Mouse (Mus musculus) heart, embryonic 11.5 days (tissue): ENCODE results near the gene Casp7. TPM values are rescaled to one million over a fixed set of nuclear protein-coding genes. Genes with fewer than 3 reads are reported as not detected.
A peak's percentile ranks its signal among the peaks of the same experiment; 100 is the strongest.

Experiments
- ATAC-seq: fragments of 200-750 bp; cut with Nextera tagmentation; replicated peaks from 2 replicates; pipeline ENCODE4 v1.8.0; 2017; ENCODE audit warnings: moderate library complexity; ENCODE audit not compliant: insufficient number of reproducible peaks, low FRiP score, low TSS enrichment
- H3K27ac ChIP-seq: fragments of 300-500 bp; sonication (generic); 2 replicates; pipeline ENCODE4 v1.5.1; 2014; ENCODE audit warnings: mild to moderate bottlenecking, low read depth, low read length
- H3K27me3 ChIP-seq: fragments of 300-500 bp; sonication (generic); 2 replicates; pipeline ENCODE4 v1.6.1; 2014; ENCODE audit warnings: mild to moderate bottlenecking, low read length, mixed read lengths; ENCODE audit not compliant: control insufficient read depth, insufficient read depth
- H3K36me3 ChIP-seq: fragments of 300-500 bp; sonication (generic); 2 replicates; pipeline ENCODE4 v1.6.1; 2014; ENCODE audit warnings: mild to moderate bottlenecking, low read length, moderate library complexity, mixed read lengths; ENCODE audit not compliant: control insufficient read depth, insufficient read depth
- H3K4me1 ChIP-seq: fragments of 300-500 bp; sonication (generic); 2 replicates; pipeline ENCODE4 v1.6.1; 2014; ENCODE audit warnings: low read length; ENCODE audit not compliant: control insufficient read depth, insufficient read depth
- H3K4me2 ChIP-seq: fragments of 300-500 bp; sonication (generic); 2 replicates; pipeline ENCODE4 v1.6.1; 2014; ENCODE audit warnings: mild to moderate bottlenecking, moderate library complexity
- H3K4me3 ChIP-seq: fragments of 300-500 bp; sonication (generic); 2 replicates; pipeline ENCODE4 v1.5.1; 2014; ENCODE audit warnings: low read depth, low read length
- H3K9ac ChIP-seq: fragments of 300-500 bp; sonication (generic); 2 replicates; pipeline ENCODE4 v1.6.1; 2014; ENCODE audit warnings: mild to moderate bottlenecking, low read depth, low read length, moderate library complexity
- H3K9me3 ChIP-seq: fragments of 300-500 bp; sonication (generic); replicated peaks from 2 replicates; pipeline ENCODE4 v1.6.1; 2016; ENCODE audit warnings: low read length; ENCODE audit not compliant: control insufficient read depth
- WGBS: fragments of 180-500 bp; shearing (Covaris S2); extraction: QIAGEN DNeasy Blood & Tissue Kit; methylation state at CpG from one replicate; pipeline ENCODE4 v1.1.7; 2014; ENCODE audit not compliant: insufficient replicate concordance; 5-methylcytosine and 5-hydroxymethylcytosine counted together
- polyA plus RNA-seq: library from polyadenylated mRNA; unstranded; fragments of >200 nt; fragmentation: Nextera tagmentation; extraction: Ambion mirVana; gene quantifications from 2 replicates; pipeline ENCODE4 v1.2.1, GENCODE M21; 2014

Casp7 gene
- polyA plus RNA-seq, 1 experiment from 2014 or later, result 27.3 TPM

DNA sequence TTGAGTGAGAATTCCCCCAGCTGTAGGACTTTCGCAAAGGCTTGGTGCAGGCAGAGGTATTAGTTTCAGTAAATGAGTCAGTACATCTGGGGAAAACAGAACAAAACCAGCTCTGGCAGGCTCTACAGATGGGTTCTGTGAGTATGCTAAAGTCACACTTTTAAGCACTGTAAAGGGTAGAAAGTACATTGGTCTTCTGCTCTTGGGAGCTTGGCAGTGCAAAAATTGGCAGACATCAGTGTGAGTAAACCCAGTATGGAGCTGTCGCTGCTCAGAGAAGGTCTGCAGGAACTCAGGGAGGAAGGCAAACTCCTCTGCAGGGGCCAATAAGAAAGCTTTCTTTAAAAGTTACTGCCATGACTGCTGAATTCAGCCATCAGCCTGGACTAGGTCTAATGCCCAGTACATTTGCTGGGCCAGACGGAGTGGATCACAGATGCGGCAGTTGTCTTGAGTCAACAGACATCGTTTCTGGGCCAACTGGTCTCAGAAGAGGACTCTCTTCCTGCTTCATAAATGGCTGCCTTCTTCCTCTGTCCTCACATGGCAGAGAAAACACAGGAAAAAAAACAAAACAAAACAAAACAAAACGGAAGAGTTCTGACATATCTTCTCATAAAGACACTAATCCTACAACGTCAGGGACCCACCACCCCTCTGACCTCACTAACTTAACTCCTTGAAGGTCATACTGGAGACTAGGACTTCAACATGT is 41.6 kb downstream of the Casp7 start:
- H3K36me3 ChIP-seq, result peaks cover 4% of the 10 kb centered on the region; the same call in 1 of the 2 replicates
- no peaks in the 10 kb centered on the region for H3K27me3 ChIP-seq
- no peak for ATAC-seq
- H3K4me3 ChIP-seq, result no peak overlapping the region
- H3K9ac ChIP-seq, result no peak overlapping the region
- WGBS, result 67% methylated on average over 7 of the region's 7 CpGs
- H3K27ac ChIP-seq, result peak overlapping the region; percentile 46
- H3K4me2 ChIP-seq, result no peak overlapping the region
- H3K9me3 ChIP-seq, result no peaks in the 10 kb centered on the region
- H3K4me1 ChIP-seq, result 0 out of 2 replicates have a peak, but pooled peaks cover 3% of the 10 kb centered on the region

DNA sequence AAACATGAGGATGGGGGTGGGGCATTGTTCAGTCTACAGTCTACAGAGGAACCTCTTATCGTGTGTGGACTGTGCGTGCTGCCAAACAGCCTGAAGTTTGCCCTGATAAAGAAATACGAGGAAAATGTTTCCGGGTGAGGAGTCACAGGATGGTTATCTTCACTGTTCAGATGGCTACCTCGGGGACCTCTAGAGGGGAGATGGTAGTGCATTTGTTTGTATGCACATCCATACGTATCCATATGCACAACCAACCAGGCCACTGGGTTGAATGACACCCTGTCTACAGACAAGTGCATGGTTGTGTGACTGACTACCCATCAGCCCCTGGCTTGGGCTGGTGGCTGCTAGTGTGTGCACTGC is 42.1 kb downstream of the Casp7 start:
- no peaks in the 10 kb centered on the region for H3K9me3 ChIP-seq
- peak overlapping the region; percentile 46; the same call in 1 of the 2 replicates for H3K27ac ChIP-seq
- no peak overlapping the region for H3K9ac ChIP-seq
- WGBS, result 55% methylated on average over 6 of the region's 6 CpGs
- no peak overlapping the region for H3K4me3 ChIP-seq
- 0 out of 2 replicates have a peak, but pooled peaks cover 3% of the 10 kb centered on the region for H3K4me1 ChIP-seq
- peak; percentile 81 for ATAC-seq
- H3K4me2 ChIP-seq, result no peak overlapping the region
- no peaks in the 10 kb centered on the region for H3K27me3 ChIP-seq
- no peaks in the 10 kb centered on the region for H3K36me3 ChIP-seq

DNA sequence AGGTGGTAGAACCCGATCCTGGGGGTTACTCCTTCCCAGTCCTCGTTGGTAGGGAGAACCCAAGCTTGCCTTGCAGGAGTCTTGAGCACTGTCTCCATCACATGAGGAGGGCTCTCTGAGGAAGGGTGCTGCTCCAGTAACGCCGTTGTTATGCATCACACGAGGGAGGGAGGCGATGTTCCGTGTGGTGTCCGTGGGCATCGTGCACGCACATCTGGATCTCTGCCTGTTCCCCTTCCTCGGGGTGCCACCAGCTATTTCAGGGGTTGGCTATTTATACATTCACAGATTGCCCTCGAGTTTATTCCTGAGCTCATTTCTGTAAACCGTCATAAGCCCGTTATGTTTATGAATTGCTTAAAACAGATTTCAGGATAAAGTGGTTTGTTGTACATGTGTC is 46.5 kb downstream of the Casp7 start:
- Histone ChIP-seq H3K9me3 (no peaks in the 10 kb centered on the region), H3K27me3 (no peaks in the 10 kb centered on the region), H3K27ac (no peak overlapping the region), H3K4me1 (0 out of 2 replicates have a peak, but pooled peaks cover 4% of the 10 kb centered on the region), H3K4me2 (no peak overlapping the region), H3K9ac (no peak overlapping the region), H3K36me3 (no peaks in the 10 kb centered on the region), H3K4me3 (no peak overlapping the region)
- no peak for ATAC-seq
- WGBS, result 85% methylated on average over 14 of the region's 14 CpGs

DNA sequence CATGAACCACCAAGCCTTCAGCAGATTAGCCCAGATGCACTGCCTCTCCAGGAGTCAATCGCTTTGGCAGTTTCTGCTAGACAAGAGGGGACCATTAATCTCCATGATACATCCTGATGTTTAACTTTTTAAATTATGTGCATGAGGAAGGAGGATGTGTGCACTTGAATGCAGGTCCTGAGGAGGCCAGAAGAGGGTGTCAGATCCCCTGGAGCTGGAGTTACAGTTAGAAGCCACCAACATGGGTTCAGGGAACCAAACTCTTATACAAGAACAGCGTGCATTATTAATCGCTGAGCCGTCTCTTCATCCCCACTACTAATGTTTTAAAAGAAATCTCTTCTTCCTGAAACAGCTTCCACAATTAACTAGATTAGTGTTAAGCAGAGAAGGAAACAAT is 51.9 kb downstream of the Casp7 start:
- Histone ChIP-seq H3K4me1 (0 out of 2 replicates have a peak, but pooled peaks cover 2% of the 10 kb centered on the region), H3K9ac (no peak overlapping the region), H3K4me3 (no peak overlapping the region), H3K27ac (no peak overlapping the region), H3K9me3 (no peaks in the 10 kb centered on the region), H3K36me3 (no peaks in the 10 kb centered on the region), H3K4me2 (no peak overlapping the region), H3K27me3 (no peaks in the 10 kb centered on the region)
- ATAC-seq, result no peak
- 80% methylated on average over 4 of the region's 4 CpGs for WGBS

DNA sequence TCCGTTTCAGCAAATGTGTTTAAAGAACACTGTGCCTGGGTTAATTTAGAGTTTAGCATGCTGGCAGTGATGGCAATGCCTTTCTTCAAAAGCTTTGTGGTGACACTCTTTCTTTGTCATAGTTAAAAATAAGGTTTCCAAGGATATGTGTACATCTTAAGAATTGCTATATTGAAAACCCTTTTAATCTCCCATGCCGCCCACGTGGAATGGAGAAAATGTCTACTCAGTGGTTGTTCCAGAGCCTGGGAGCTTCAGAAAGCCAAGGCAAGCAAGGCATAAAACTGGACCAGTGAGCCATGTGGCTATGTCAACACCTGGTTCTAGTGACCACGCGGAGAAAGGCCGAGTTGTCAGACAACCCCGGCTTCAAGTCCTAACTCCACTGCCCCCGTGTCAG is 52.6 kb downstream of the Casp7 start:
- Histone ChIP-seq H3K4me2 (no peak overlapping the region), H3K27me3 (no peaks in the 10 kb centered on the region), H3K4me3 (no peak overlapping the region), H3K9ac (no peak overlapping the region), H3K9me3 (no peaks in the 10 kb centered on the region), H3K36me3 (no peaks in the 10 kb centered on the region), H3K27ac (no peak overlapping the region), H3K4me1 (0 out of 2 replicates have a peak, but pooled peaks cover 2% of the 10 kb centered on the region)
- ATAC-seq, result no peak
- 84% methylated on average over 8 of the region's 8 CpGs for WGBS

DNA sequence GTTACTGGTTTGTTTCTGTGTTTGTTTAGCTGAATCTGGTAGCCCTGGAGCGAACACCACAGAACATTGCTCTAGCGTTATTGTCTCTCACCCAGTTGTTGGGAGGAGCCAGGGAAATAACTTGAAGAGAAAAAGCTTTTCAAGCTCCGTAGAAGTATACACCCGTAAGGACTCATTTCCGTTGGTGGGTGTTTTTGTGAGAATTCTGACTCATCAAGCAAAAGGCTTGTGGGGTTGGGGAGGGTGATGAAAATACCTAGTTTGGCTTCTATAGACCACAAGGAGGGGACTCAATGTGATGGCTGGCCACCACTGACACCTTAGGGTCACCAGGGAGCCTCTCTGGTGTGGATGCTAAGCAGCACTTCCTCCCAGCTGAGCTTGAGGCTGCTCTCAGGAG is 54.0 kb downstream of the Casp7 start:
- Histone ChIP-seq H3K4me3 (no peak overlapping the region), H3K36me3 (no peaks in the 10 kb centered on the region), H3K9ac (no peak overlapping the region), H3K9me3 (no peaks in the 10 kb centered on the region), H3K27me3 (no peaks in the 10 kb centered on the region), H3K27ac (no peak overlapping the region), H3K4me2 (no peak overlapping the region), H3K4me1 (no peaks in the 10 kb centered on the region)
- no peak for ATAC-seq
- 78% methylated on average over 5 of the region's 5 CpGs for WGBS

DNA sequence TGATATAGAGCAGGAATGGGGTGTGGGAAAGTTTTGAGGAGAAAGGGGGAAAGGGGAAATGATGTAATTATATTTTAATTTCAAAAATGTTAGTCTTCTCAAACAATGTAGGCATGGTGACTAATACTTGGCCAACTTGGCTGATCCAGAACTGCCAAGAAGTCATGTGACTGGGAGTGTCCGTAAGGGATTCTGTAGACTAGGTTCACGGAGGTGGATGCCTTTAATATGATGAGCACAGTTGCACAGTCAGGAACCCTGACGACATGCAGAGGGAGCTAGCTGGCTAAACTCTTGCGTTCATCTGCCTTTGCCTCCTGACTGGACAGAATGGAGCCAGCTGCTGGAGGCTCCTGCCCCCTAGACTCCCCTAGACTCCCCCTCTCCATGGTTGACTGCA is 54.9 kb downstream of the Casp7 start:
- Histone ChIP-seq H3K27ac (no peak overlapping the region), H3K36me3 (no peaks in the 10 kb centered on the region), H3K9me3 (no peaks in the 10 kb centered on the region), H3K27me3 (0 out of 2 replicates have a peak, but pooled peaks cover 3% of the 10 kb centered on the region), H3K4me2 (no peak overlapping the region), H3K4me3 (no peak overlapping the region), H3K9ac (no peak overlapping the region), H3K4me1 (no peaks in the 10 kb centered on the region)
- WGBS, result 82% methylated on average over 4 of the region's 4 CpGs
- ATAC-seq, result no peak

DNA sequence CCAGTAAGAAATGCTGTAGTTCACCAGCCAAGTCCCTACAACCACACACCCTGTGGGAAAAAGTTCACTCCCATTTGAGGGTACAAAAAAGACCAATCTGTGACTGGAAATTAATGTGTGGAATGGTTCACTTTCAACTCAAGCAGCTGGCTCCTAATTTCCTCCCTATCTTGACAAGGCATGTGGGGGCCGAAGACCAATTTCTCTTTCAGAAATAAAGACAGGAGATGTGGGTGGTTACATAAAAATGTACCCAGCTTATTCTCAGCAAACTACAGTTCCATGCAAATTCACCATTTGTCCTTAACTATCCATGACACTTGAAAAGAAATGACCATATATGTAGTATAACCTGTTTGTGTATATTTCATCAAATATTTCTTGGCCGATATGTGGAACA is 55.5 kb downstream of the Casp7 start:
- Histone ChIP-seq H3K4me2 (no peak overlapping the region), H3K27me3 (0 out of 2 replicates have a peak, but pooled peaks cover 3% of the 10 kb centered on the region), H3K4me1 (no peaks in the 10 kb centered on the region), H3K9me3 (no peaks in the 10 kb centered on the region), H3K4me3 (no peak overlapping the region), H3K36me3 (no peaks in the 10 kb centered on the region), H3K9ac (no peak overlapping the region), H3K27ac (no peak overlapping the region)
- no peak for ATAC-seq
- WGBS, result 81% methylated on average over 2 of the region's 2 CpGs

DNA sequence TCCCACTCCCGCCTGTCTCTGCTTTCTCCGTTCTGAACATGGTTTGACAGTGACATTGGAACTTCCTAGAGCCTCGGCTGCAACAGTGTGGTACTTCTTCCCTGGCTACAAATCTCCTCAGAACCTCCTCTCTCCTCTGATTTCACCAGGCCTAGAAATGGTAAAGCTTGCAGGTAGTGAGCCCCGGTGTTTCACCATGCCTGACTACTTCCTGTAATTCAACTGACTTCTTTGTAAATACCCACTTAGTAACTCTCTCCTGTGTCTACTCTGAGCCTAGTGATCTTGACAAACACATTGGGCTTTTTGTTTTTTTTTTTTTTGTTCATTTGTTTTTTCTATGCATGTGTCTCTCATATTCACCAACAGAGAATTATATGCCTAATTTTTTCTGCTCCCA is 57.9 kb downstream of the Casp7 start:
- ATAC-seq, result no peak
- H3K9ac ChIP-seq, result no peak overlapping the region
- H3K27me3 ChIP-seq, result 0 out of 2 replicates have a peak, but pooled peaks cover 3% of the 10 kb centered on the region
- no peaks in the 10 kb centered on the region for H3K4me1 ChIP-seq
- 47% methylated on average over 4 of the region's 4 CpGs for WGBS
- no peak overlapping the region for H3K27ac ChIP-seq
- H3K4me3 ChIP-seq, result no peak overlapping the region
- H3K9me3 ChIP-seq, result no peaks in the 10 kb centered on the region
- no peaks in the 10 kb centered on the region for H3K36me3 ChIP-seq
- H3K4me2 ChIP-seq, result no peak overlapping the region
